Mouse (Mus musculus) cerebellum, adult 2 months (tissue): Measurements from ENCODE around the gene Sytl1.

ENCODE experiments used
- CTCF ChIP-seq: fragments of 200-500 bp; IDR thresholded peaks from 2 replicates; pipeline ENCODE4 v1.5.1; 2011; ENCODE audit warnings: low read depth, mild to moderate bottlenecking, control low read depth, low read length, moderate library complexity, borderline replicate concordance; ENCODE audit not compliant: insufficient read depth
- POLR2A ChIP-seq: fragments of 200-500 bp; IDR thresholded peaks from 2 replicates; pipeline ENCODE4 v1.6.1; 2011; ENCODE audit warnings: low read length, control low read depth, borderline replicate concordance; ENCODE audit not compliant: insufficient read depth

GRCm38 (mm10) chr4:133300421-133300820 lies 37.5 kb upstream of the Sytl1 start:
- TF ChIP-seq CTCF = no peak
- no peak for TF ChIP-seq POLR2A
